Mouse (Mus musculus) heart, postnatal 0 days (tissue): ENCODE measurements at regions not wholly inside any gene's neighbourhood (a gene's known extent, or its start where the extent isn't known, plus 50 kb on each side); places are given as distances from the start of the nearest gene placed in this dataset.

ENCODE experiments used
- CTCF ChIP-seq: IDR thresholded peaks from 2 replicates; pipeline ENCODE4 v1.5.1; 2016; ENCODE audit warnings: antibody characterized with exemption, control low read depth, low read depth
- EP300 ChIP-seq: IDR thresholded peaks from 2 replicates; pipeline ENCODE4 v1.6.1; 2016; ENCODE audit warnings: antibody characterized with exemption, low read depth

- TF ChIP-seq CTCF: no peak
- no peak for TF ChIP-seq EP300
Observed at GRCm38 (mm10) chr1:185098195-185098974, 99.0 kb upstream of the Mark1 start.
